Mouse (Mus musculus) heart, embryonic 16.5 days (tissue): Measurements from ENCODE around the gene Oog3. TPM values are rescaled to one million over a fixed set of nuclear protein-coding genes. Genes with fewer than 3 reads are reported as not detected.

ENCODE experiments used
- ATAC-seq: fragments of 200-750 bp; cut with Nextera tagmentation; replicated peaks from 2 replicates; pipeline ENCODE4 v1.8.0; 2017; ENCODE audit warnings: moderate number of reproducible peaks; ENCODE audit not compliant: insufficient read depth, low FRiP score; ENCODE audit errors: extremely low read depth
- H3K27ac ChIP-seq: fragments of 300-500 bp; sonication (generic); 2 replicates; pipeline ENCODE4 v1.5.1; 2014; ENCODE audit warnings: mild to moderate bottlenecking, low read length, control low read depth, moderate library complexity
- H3K27me3 ChIP-seq: fragments of 300-500 bp; sonication (generic); 2 replicates; pipeline ENCODE4 v1.6.1; 2014; ENCODE audit warnings: low read length, mixed read lengths; ENCODE audit not compliant: control insufficient read depth, insufficient read depth
- H3K36me3 ChIP-seq: fragments of 300-500 bp; sonication (generic); 2 replicates; pipeline ENCODE4 v1.6.1; 2014; ENCODE audit not compliant: control insufficient read depth, insufficient read depth
- H3K4me1 ChIP-seq: fragments of 300-500 bp; sonication (generic); 2 replicates; pipeline ENCODE4 v1.6.1; 2014; ENCODE audit warnings: low read length, mixed read lengths; ENCODE audit not compliant: control insufficient read depth, insufficient read depth
- H3K4me2 ChIP-seq: fragments of 300-500 bp; sonication (generic); 2 replicates; pipeline ENCODE4 v1.6.1; 2014; ENCODE audit warnings: low read depth, mild to moderate bottlenecking, control low read depth, low read length
- H3K4me3 ChIP-seq: fragments of 300-500 bp; sonication (generic); 2 replicates; pipeline ENCODE4 v1.5.1; 2014; ENCODE audit warnings: mild to moderate bottlenecking, control low read depth, low read length
- H3K9ac ChIP-seq: fragments of 300-500 bp; sonication (generic); 2 replicates; pipeline ENCODE4 v1.6.1; 2014; ENCODE audit warnings: low read length, control low read depth
- H3K9me3 ChIP-seq: fragments of 300-500 bp; sonication (generic); replicated peaks from 2 replicates; pipeline ENCODE4 v1.6.1; 2016; ENCODE audit warnings: low read length; ENCODE audit not compliant: control insufficient read depth
- WGBS: fragments of 180-500 bp; shearing (Covaris S2); extraction: QIAGEN DNeasy Blood & Tissue Kit; methylation state at CpG from one replicate; pipeline ENCODE4 v1.1.7; 2014; 5-methylcytosine and 5-hydroxymethylcytosine counted together
- polyA plus RNA-seq: library from polyadenylated mRNA; unstranded; fragments of >200 nt; fragmentation: Nextera tagmentation; extraction: Ambion mirVana; gene quantifications from 2 replicates; pipeline ENCODE4 v1.2.1, GENCODE M21; 2015

The Oog3 gene
- not detected in 2 replicates for polyA plus RNA-seq

GRCm38 (mm10) chr4:144162563-144162962 lies at the start of gene Oog3:
Gene Oog3 (minus strand): TSS chr4:144162663.
- Histone ChIP-seq H3K27ac (no peak within 1 kb of the TSS), H3K27me3 (no peaks in the 10 kb centered on the region), H3K4me1 (no peaks in the 10 kb centered on the region), H3K9me3 (peaks cover 22% of the 10 kb centered on the region), H3K4me2 (no peak within 1 kb of the TSS), H3K4me3 (no peak within 1 kb of the TSS), H3K9ac (no peak within 1 kb of the TSS), H3K36me3 (no peaks in the 10 kb centered on the region)
- WGBS: 69% methylated on average over 1 of the region's 1 CpGs
- no peak for ATAC-seq

GRCm38 (mm10) chr4:144190419-144190818 lies 28.0 kb upstream of the Oog3 start, which contains the start of gene Oog2:
Gene Oog2 (plus strand): TSS chr4:144190719.
- Histone ChIP-seq H3K27ac (no peak within 1 kb of the TSS), H3K36me3 (no peaks in the 10 kb centered on the region), H3K4me2 (no peak within 1 kb of the TSS), H3K9me3 (peaks cover 11% of the 10 kb centered on the region; the same call in 1 of the 2 replicates), H3K9ac (no peak within 1 kb of the TSS), H3K4me1 (no peaks in the 10 kb centered on the region), H3K4me3 (no peak within 1 kb of the TSS), H3K27me3 (no peaks in the 10 kb centered on the region)
- ATAC-seq: no peak
- WGBS: 23% methylated on average over 1 of the region's 1 CpGs

Other genes with a start within 250 kb of the Oog3 start
- gene Pramef25, start 211.6 kb downstream of the Oog3 start, polyA plus RNA-seq: not detected in 2 replicates
- gene Gm13101, start 195.7 kb downstream of the Oog3 start, polyA plus RNA-seq: not detected in 2 replicates
- not detected in 2 replicates for gene Pramef17, start 168.3 kb downstream of the Oog3 start, polyA plus RNA-seq
- not detected in 2 replicates for gene Pramel4, start 103.5 kb downstream of the Oog3 start, polyA plus RNA-seq
- gene Gm13102, start 56.2 kb downstream of the Oog3 start, polyA plus RNA-seq: not detected in 2 replicates
- not detected in 2 replicates for gene Oog2, start 28.1 kb upstream of the Oog3 start, polyA plus RNA-seq
- gene C87977, start 50.7 kb upstream of the Oog3 start, polyA plus RNA-seq: not detected in 2 replicates
- gene Pramel5, start 117.8 kb upstream of the Oog3 start, polyA plus RNA-seq: not detected in 2 replicates
- gene Gm13128, start 167.6 kb upstream of the Oog3 start, polyA plus RNA-seq: not detected in 2 replicates
- gene Gm13119, start 195.3 kb upstream of the Oog3 start, polyA plus RNA-seq: not detected in 2 replicates
- not detected in 2 replicates for gene Pramef20, start 215.3 kb upstream of the Oog3 start, polyA plus RNA-seq
- gene Pramef12, start 245.8 kb upstream of the Oog3 start, polyA plus RNA-seq: 0.05 TPM in 1 of 2 replicates, not detected in the other